Mouse (Mus musculus) cortical plate, adult 2 months (tissue): ENCODE measurements around the gene Chac1.

Experiments used
- CTCF ChIP-seq: fragments of 200-500 bp; IDR thresholded peaks from 2 replicates; pipeline ENCODE4 v1.5.1; 2011; ENCODE audit warnings: mild to moderate bottlenecking, control low read depth, low read length; ENCODE audit not compliant: insufficient read depth; ENCODE audit errors: extremely low read depth
- POLR2A ChIP-seq: fragments of 200-500 bp; IDR thresholded peaks from 2 replicates; pipeline ENCODE4 v1.6.1; 2011; ENCODE audit warnings: mild to moderate bottlenecking, low read length, control low read depth; ENCODE audit not compliant: insufficient read depth; ENCODE audit errors: extremely low read depth

GRCm38 (mm10) chr2:119334964-119335525, 16.0 kb upstream of the Chac1 start:
- TF ChIP-seq CTCF (no peak), POLR2A (no peak)
